Mouse (Mus musculus): ENCODE measurements around the gene Hepacam2. TPM values are rescaled to one million over a fixed set of nuclear protein-coding genes. Genes with fewer than 3 reads are reported as not detected.
A peak's percentile ranks its signal among the peaks of the same experiment; 100 is the strongest.
"Not testable (repeated sequence)": the region's sequence is repeated elsewhere in the genome, so short reads cannot be mapped to it uniquely, and the experiment has no call there.

The Hepacam2 gene
- polyA plus RNA-seq, 1 experiment from 2014 or later = 0.86 TPM

DNA sequence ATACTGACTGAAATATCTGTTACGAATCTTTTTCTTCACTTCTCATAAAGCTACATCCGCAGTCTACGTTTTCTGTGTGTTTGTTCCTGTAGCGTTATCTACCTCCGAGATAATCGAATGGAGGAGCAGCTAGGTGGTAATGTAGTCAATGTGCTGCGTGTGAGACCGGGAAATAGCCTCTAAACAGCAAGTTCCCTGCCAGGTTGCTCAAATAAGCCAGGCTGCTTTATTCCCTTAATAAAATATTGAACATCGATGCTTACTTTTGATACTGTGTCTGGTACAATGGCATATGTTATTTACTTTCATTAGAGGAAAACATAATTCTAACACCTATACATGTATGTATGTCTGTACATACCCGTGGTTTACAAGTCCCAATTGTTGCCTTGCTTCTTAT is 13.0 kb upstream of the Hepacam2 start:
- H3K9me3 ChIP-seq (ENCODE audit: control insufficient read depth, low read length) = no peaks in the 10 kb centered on the region
- H3K27me3 ChIP-seq (replicated peaks; ENCODE audit: control insufficient read depth, insufficient read depth, low read length) = no peaks in the 10 kb centered on the region
- H3K4me3 ChIP-seq (ENCODE audit: low read depth, low read length) = no peak overlapping the region
- 87% methylated on average over 10 of the region's 10 CpGs for WGBS
- H3K4me2 ChIP-seq (ENCODE audit: low read depth, low read length) = no peak overlapping the region
- H3K4me1 ChIP-seq (ENCODE audit: control insufficient read depth, insufficient read depth, low read length) = no peaks in the 10 kb centered on the region
- no peak overlapping the region for H3K9ac ChIP-seq (ENCODE audit: low read depth, low read length)
- no peak for ATAC-seq (ENCODE audit: low read depth)
- no peak for DNase-seq (ENCODE audit: low spot score)
- no peaks in the 10 kb centered on the region for H3K36me3 ChIP-seq (ENCODE audit: control insufficient read depth, insufficient read depth, low read length)
- H3K27ac ChIP-seq (replicated peaks; ENCODE audit: low read depth, low read length) = no peak overlapping the region

DNA sequence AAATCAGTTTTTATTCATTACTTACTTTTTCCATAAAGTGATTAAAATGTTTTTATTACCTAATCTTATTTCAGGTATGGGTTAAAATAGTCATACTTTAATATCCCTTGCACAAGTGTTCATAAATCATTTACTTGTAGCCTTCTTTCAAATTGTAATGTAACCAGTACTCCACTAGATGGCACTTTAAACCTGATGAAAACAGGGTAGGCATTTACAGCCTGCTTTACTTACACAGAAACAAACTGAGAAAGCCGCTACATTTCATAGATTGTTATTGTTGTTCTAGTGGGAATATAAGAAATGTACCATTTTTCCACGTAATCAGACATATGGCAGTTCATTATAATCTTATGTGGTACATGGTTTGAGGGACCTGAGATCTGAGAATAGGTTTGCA is 11.7 kb upstream of the Hepacam2 start:
- Histone ChIP-seq H3K4me3 (ENCODE audit: low read depth, low read length) (no peak overlapping the region), H3K4me1 (ENCODE audit: control insufficient read depth, insufficient read depth, low read length) (no peaks in the 10 kb centered on the region)
- DNase-seq (ENCODE audit: low spot score) = peak; percentile 75

GRCm38 (mm10) chr6:3508151-3508550 is 10.1 kb upstream of the Hepacam2 start:
- not testable (repeated sequence) for H3K27ac ChIP-seq (replicated peaks; ENCODE audit: low read depth, low read length); H3K4me3 ChIP-seq (ENCODE audit: low read depth, low read length); H3K4me1 ChIP-seq (ENCODE audit: control insufficient read depth, insufficient read depth, low read length); H3K9me3 ChIP-seq (ENCODE audit: control insufficient read depth, low read length); H3K9ac ChIP-seq (ENCODE audit: low read depth, low read length); ATAC-seq (ENCODE audit: low read depth); DNase-seq (ENCODE audit: low spot score); H3K36me3 ChIP-seq (ENCODE audit: control insufficient read depth, insufficient read depth, low read length); H3K27me3 ChIP-seq (replicated peaks; ENCODE audit: control insufficient read depth, insufficient read depth, low read length); H3K4me2 ChIP-seq (ENCODE audit: low read depth, low read length)
- 88% methylated on average over 2 of the region's 2 CpGs for WGBS

More for the DNA sequence above, 11.7 kb upstream of the Hepacam2 start:
- no peak overlapping the region for H3K4me2 ChIP-seq (ENCODE audit: low read depth, low read length)
- WGBS = 10% methylated on average over 2 of the region's 2 CpGs
- no peaks in the 10 kb centered on the region for H3K27me3 ChIP-seq (replicated peaks; ENCODE audit: control insufficient read depth, insufficient read depth, low read length)
- H3K36me3 ChIP-seq (ENCODE audit: control insufficient read depth, insufficient read depth, low read length) = no peaks in the 10 kb centered on the region
- no peak overlapping the region for H3K27ac ChIP-seq (replicated peaks; ENCODE audit: low read depth, low read length)
- no peaks in the 10 kb centered on the region for H3K9me3 ChIP-seq (ENCODE audit: control insufficient read depth, low read length)
- no peak overlapping the region for H3K9ac ChIP-seq (ENCODE audit: low read depth, low read length)
- ATAC-seq (ENCODE audit: low read depth) = peak; percentile 32; the same call in 1 of the 2 replicates

GRCm38 (mm10) chr6:3507078-3507477 is 9.0 kb upstream of the Hepacam2 start:
- DNase-seq (ENCODE audit: low spot score) (no peak), ATAC-seq (ENCODE audit: low read depth) (no peak)
- H3K9ac ChIP-seq (ENCODE audit: low read depth, low read length) = no peak overlapping the region
- no peaks in the 10 kb centered on the region for H3K27me3 ChIP-seq (replicated peaks; ENCODE audit: control insufficient read depth, insufficient read depth, low read length)
- H3K27ac ChIP-seq (replicated peaks; ENCODE audit: low read depth, low read length) = no peak overlapping the region
- no peaks in the 10 kb centered on the region for H3K36me3 ChIP-seq (ENCODE audit: control insufficient read depth, insufficient read depth, low read length)
- 80% methylated on average over 4 of the region's 4 CpGs for WGBS
- H3K4me3 ChIP-seq (ENCODE audit: low read depth, low read length) = no peak overlapping the region
- H3K4me1 ChIP-seq (ENCODE audit: control insufficient read depth, insufficient read depth, low read length) = no peaks in the 10 kb centered on the region
- no peak overlapping the region for H3K4me2 ChIP-seq (ENCODE audit: low read depth, low read length)
- no peaks in the 10 kb centered on the region for H3K9me3 ChIP-seq (ENCODE audit: control insufficient read depth, low read length)

- H3K27me3 ChIP-seq (replicated peaks; ENCODE audit: control insufficient read depth, insufficient read depth, low read length) = no peaks in the 10 kb centered on the region
- H3K9ac ChIP-seq (ENCODE audit: low read depth, low read length) = no peak overlapping the region
- no peaks in the 10 kb centered on the region for H3K36me3 ChIP-seq (ENCODE audit: control insufficient read depth, insufficient read depth, low read length)
- 38% methylated on average over 5 of the region's 5 CpGs for WGBS
- no peaks in the 10 kb centered on the region for H3K4me1 ChIP-seq (ENCODE audit: control insufficient read depth, insufficient read depth, low read length)
- no peaks in the 10 kb centered on the region for H3K9me3 ChIP-seq (ENCODE audit: control insufficient read depth, low read length)
- ATAC-seq (ENCODE audit: low read depth) (no peak), DNase-seq (ENCODE audit: low spot score) (peak; percentile 78)
- no peak overlapping the region for H3K27ac ChIP-seq (replicated peaks; ENCODE audit: low read depth, low read length)
- H3K4me2 ChIP-seq (ENCODE audit: low read depth, low read length) = no peak overlapping the region
- H3K4me3 ChIP-seq (ENCODE audit: low read depth, low read length) = no peak overlapping the region
These were observed 7.2 kb upstream of the Hepacam2 start for GRCm38 (mm10) chr6:3505289-3505688.

DNA sequence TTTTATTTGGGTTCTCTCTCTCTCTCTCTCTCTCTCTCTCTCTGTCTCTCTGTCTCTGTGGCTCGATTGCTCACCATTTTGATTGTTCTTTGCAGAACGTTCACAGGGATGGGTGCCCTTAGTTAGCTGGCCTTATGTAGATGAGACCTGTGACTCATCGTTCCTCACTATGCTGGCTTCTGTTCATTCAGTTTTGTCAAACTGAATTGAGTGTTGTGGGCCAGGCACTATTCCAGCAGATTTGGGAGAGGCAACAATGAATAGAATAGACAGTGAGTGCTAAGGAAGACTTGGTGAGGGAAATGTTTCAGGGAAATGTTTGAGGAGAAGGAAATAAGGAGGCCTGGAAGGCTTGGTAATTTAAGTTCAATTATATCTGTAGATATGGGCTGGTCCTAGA is 2.2 kb upstream of the Hepacam2 start:
- Histone ChIP-seq H3K27ac (replicated peaks; ENCODE audit: low read depth, low read length) (no peak overlapping the region), H3K36me3 (ENCODE audit: control insufficient read depth, insufficient read depth, low read length) (no peaks in the 10 kb centered on the region), H3K27me3 (replicated peaks; ENCODE audit: control insufficient read depth, insufficient read depth, low read length) (no peaks in the 10 kb centered on the region), H3K4me2 (ENCODE audit: low read depth, low read length) (no peak overlapping the region), H3K9me3 (ENCODE audit: control insufficient read depth, low read length) (no peaks in the 10 kb centered on the region), H3K4me1 (ENCODE audit: control insufficient read depth, insufficient read depth, low read length) (peaks cover 4% of the 10 kb centered on the region; the same call in 1 of the 2 replicates), H3K9ac (ENCODE audit: low read depth, low read length) (no peak overlapping the region), H3K4me3 (ENCODE audit: low read depth, low read length) (no peak overlapping the region)
- 94% methylated on average over 3 of the region's 3 CpGs for WGBS
- ATAC-seq (ENCODE audit: low read depth) (no peak), DNase-seq (ENCODE audit: low spot score) (no peak)

- Histone ChIP-seq H3K27ac (replicated peaks; ENCODE audit: low read depth, low read length) (no peak overlapping the region), H3K4me2 (ENCODE audit: low read depth, low read length) (no peak overlapping the region), H3K27me3 (replicated peaks; ENCODE audit: control insufficient read depth, insufficient read depth, low read length) (no peaks in the 10 kb centered on the region), H3K9ac (ENCODE audit: low read depth, low read length) (no peak overlapping the region), H3K4me3 (ENCODE audit: low read depth, low read length) (no peak overlapping the region), H3K4me1 (ENCODE audit: control insufficient read depth, insufficient read depth, low read length) (peaks cover 4% of the 10 kb centered on the region; the same call in 1 of the 2 replicates), H3K9me3 (ENCODE audit: control insufficient read depth, low read length) (no peaks in the 10 kb centered on the region), H3K36me3 (ENCODE audit: control insufficient read depth, insufficient read depth, low read length) (no peaks in the 10 kb centered on the region)
- DNase-seq (ENCODE audit: low spot score) (peak; percentile 85), ATAC-seq (ENCODE audit: low read depth) (no peak)
- WGBS = 6% methylated on average over 2 of the region's 2 CpGs
These were observed 1.9 kb downstream of the Hepacam2 start for GRCm38 (mm10) chr6:3496210-3496609.

DNA sequence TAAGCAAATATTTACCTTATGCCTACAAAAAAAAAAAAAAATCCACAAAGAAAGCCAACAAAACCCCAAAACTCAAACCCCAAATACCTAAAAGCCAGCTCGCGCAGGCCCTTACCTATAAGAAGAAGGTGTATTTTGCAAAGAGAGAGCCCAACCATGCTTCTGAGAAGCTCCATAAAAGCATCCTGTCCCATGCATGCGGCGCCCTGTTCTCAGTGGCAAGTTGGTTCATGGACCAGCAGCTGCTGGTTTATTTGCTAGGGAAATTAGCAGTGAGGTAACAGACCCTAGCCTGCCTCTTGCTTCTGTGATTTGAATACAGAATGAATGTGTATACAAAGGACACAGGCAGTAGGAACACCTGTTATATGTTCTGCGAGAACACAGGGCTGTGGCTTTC is 3.8 kb downstream of the Hepacam2 start:
- H3K36me3 ChIP-seq (ENCODE audit: control insufficient read depth, insufficient read depth, low read length) = no peaks in the 10 kb centered on the region
- no peak overlapping the region for H3K9ac ChIP-seq (ENCODE audit: low read depth, low read length)
- WGBS = 79% methylated on average over 5 of the region's 5 CpGs
- DNase-seq (ENCODE audit: low spot score) (no peak), ATAC-seq (ENCODE audit: low read depth) (no peak)
- peaks cover 4% of the 10 kb centered on the region; the same call in 1 of the 2 replicates for H3K4me1 ChIP-seq (ENCODE audit: control insufficient read depth, insufficient read depth, low read length)
- no peak overlapping the region for H3K4me3 ChIP-seq (ENCODE audit: low read depth, low read length)
- no peaks in the 10 kb centered on the region for H3K27me3 ChIP-seq (replicated peaks; ENCODE audit: control insufficient read depth, insufficient read depth, low read length)
- no peaks in the 10 kb centered on the region for H3K9me3 ChIP-seq (ENCODE audit: control insufficient read depth, low read length)
- no peak overlapping the region for H3K4me2 ChIP-seq (ENCODE audit: low read depth, low read length)
- H3K27ac ChIP-seq (replicated peaks; ENCODE audit: low read depth, low read length) = no peak overlapping the region

- 87% methylated on average over 1 of the region's 1 CpGs for WGBS
- Histone ChIP-seq H3K36me3 (ENCODE audit: control insufficient read depth, insufficient read depth, low read length) (no peaks in the 10 kb centered on the region), H3K4me1 (ENCODE audit: control insufficient read depth, insufficient read depth, low read length) (no peaks in the 10 kb centered on the region)
These were observed 10.7 kb downstream of the Hepacam2 start for GRCm38 (mm10) chr6:3487355-3487754.

More at GRCm38 (mm10) chr6:3487355-3487754, 10.7 kb downstream of the Hepacam2 start:
- H3K27me3 ChIP-seq (replicated peaks; ENCODE audit: control insufficient read depth, insufficient read depth, low read length) = no peaks in the 10 kb centered on the region
- ATAC-seq (ENCODE audit: low read depth) = no peak
- no peak overlapping the region for H3K4me3 ChIP-seq (ENCODE audit: low read depth, low read length)
- H3K9ac ChIP-seq (ENCODE audit: low read depth, low read length) = no peak overlapping the region
- H3K4me2 ChIP-seq (ENCODE audit: low read depth, low read length) = no peak overlapping the region
- H3K9me3 ChIP-seq (ENCODE audit: control insufficient read depth, low read length) = no peaks in the 10 kb centered on the region
- DNase-seq (ENCODE audit: low spot score) = no peak
- H3K27ac ChIP-seq (replicated peaks; ENCODE audit: low read depth, low read length) = no peak overlapping the region

Measured in embryonic facial prominence, embryonic 14.5 days (tissue).